Mouse (Mus musculus) myocyte (in vitro differentiated cells): ENCODE measurements around the gene Pdk2. TPM values are rescaled to one million over a fixed set of nuclear protein-coding genes. Genes with fewer than 3 reads are reported as not detected.

ENCODE experiments used
- H3K27me3 ChIP-seq: one replicate; pipeline ENCODE4 v1.6.1; 2011; ENCODE audit not compliant: control insufficient read depth, insufficient read depth, insufficient read length
- H3K36me3 ChIP-seq: one replicate; pipeline ENCODE4 v1.6.1; 2011; ENCODE audit not compliant: control insufficient read depth, insufficient read depth
- H3K4me2 ChIP-seq: one replicate; pipeline ENCODE4 v1.6.1; 2011; ENCODE audit warnings: low read depth, control low read depth
- H3K4me3 ChIP-seq: one replicate; pipeline ENCODE4 v1.5.1; 2011; ENCODE audit warnings: mild to moderate bottlenecking, control low read depth, moderate library complexity
- H3K79me2 ChIP-seq: one replicate; pipeline ENCODE4 v1.6.1; 2011; ENCODE audit not compliant: control insufficient read depth, insufficient read depth
- H3ac ChIP-seq: one replicate; pipeline ENCODE4 v1.6.1; 2011; ENCODE audit not compliant: control insufficient read depth, insufficient read length
- CEBPB ChIP-seq: IDR thresholded peaks from 2 replicates; pipeline ENCODE4 v1.6.1; 2011; ENCODE audit warnings: mild to moderate bottlenecking, moderate library complexity; ENCODE audit not compliant: poor library complexity, insufficient read depth, severe bottlenecking
- E2F4 ChIP-seq: IDR thresholded peaks from one replicate; pipeline ENCODE4 v1.6.1; 2011; ENCODE audit warnings: mild to moderate bottlenecking, control low read depth, moderate library complexity; ENCODE audit not compliant: insufficient read depth
- MAX ChIP-seq: IDR thresholded peaks from one replicate; pipeline ENCODE4 v1.6.1; 2011; ENCODE audit warnings: low read depth, mild to moderate bottlenecking, control low read depth
- MYOD1 ChIP-seq, 3 experiments: IDR thresholded peaks; one replicate each; pipeline ENCODE4 v1.6.1; 2011; ENCODE audit warnings: control low read depth in 2 of 3, low read depth in 2 of 3, mild to moderate bottlenecking in 2 of 3, moderate library complexity in 1 of 3; ENCODE audit not compliant: insufficient read length in 2 of 3, control insufficient read depth in 1 of 3
- MYOG ChIP-seq, 3 experiments: IDR thresholded peaks; one replicate each; pipeline ENCODE4 v1.6.1; 2011; ENCODE audit warnings: control low read depth in 2 of 3, low read depth in 2 of 3, mild to moderate bottlenecking in 2 of 3; ENCODE audit not compliant: insufficient read length in 2 of 3, control insufficient read depth in 1 of 3, insufficient read depth in 1 of 3
- POLR2A ChIP-seq: IDR thresholded peaks from one replicate; pipeline ENCODE4 v1.6.1; 2011; ENCODE audit warnings: low read depth, mild to moderate bottlenecking, control low read depth, moderate library complexity; ENCODE audit not compliant: insufficient read length
- POLR2AphosphoS2 ChIP-seq: IDR thresholded peaks from one replicate; pipeline ENCODE4 v1.6.1; 2011; ENCODE audit warnings: low read depth, control low read depth; ENCODE audit not compliant: insufficient read length
- REST ChIP-seq: IDR thresholded peaks from one replicate; pipeline ENCODE4 v1.6.1; 2011; ENCODE audit warnings: mild to moderate bottlenecking, control low read depth, moderate library complexity; ENCODE audit not compliant: insufficient read depth, insufficient read length
- SRF ChIP-seq: IDR thresholded peaks from one replicate; pipeline ENCODE4 v1.6.1; 2011; ENCODE audit warnings: low read depth; ENCODE audit not compliant: control insufficient read depth, insufficient read length
- TCF12 ChIP-seq: IDR thresholded peaks from one replicate; pipeline ENCODE4 v1.6.1; 2011; ENCODE audit warnings: mild to moderate bottlenecking, control low read depth; ENCODE audit not compliant: poor library complexity, insufficient read depth, severe bottlenecking
- TCF3 ChIP-seq: IDR thresholded peaks from one replicate; pipeline ENCODE4 v1.6.1; 2011; ENCODE audit warnings: low read depth, control low read depth; ENCODE audit not compliant: insufficient read length
- USF1 ChIP-seq: IDR thresholded peaks from one replicate; pipeline ENCODE4 v1.6.1; 2011; ENCODE audit warnings: low read depth, mild to moderate bottlenecking, control low read depth, moderate library complexity
- polyA plus RNA-seq: library from polyadenylated mRNA; unstranded; fragments of >200 nt; fragmentation: generic; extraction: Trizol; gene quantifications from one replicate; pipeline ENCODE4 v1.2.1, GENCODE M21; 2012; ENCODE audit warnings: missing spikeins

Pdk2 gene
- polyA plus RNA-seq, 1 experiment, result 33.3 TPM

DNA sequence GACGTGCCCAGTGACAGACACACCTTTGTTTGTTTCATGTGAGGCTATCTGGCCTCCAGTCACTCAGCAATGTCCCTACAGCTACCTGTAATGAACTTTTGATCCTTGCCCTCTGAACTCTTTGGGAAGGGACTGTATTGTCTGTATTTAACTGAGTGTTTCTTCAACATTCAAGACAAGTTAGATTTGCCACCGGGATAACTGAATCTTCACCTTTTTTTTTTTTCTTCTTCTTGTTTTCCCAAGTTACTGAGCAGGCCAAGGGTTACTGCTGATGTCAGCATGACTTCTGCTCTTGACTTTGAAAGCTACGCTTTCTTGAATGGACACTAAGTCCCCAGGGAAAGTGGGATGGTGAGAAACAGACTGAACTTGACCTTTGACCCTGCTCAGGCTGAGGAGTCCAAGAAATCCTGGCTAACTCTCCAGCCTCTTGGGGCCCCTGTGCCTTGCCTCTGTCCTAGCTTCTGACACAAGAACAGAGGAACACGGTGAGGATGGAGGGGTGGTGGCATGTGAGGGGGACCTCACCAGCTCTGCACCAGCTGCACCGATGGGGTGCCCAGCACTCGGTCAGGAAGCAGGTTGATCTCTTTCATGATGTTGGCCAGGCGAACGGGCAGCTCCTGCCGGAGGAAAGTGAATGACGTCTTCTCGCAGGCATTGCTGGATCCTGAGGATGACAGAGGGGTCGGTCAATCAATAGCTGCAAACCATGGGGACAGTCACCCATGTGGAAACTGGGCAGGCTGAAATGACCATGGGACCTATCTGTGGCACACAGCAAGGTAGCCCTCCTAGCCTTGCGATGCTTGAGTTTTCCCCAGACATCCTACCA lies 2.1 kb downstream of the Pdk2 start:
- Histone ChIP-seq H3K36me3 (no peaks in the 10 kb centered on the region), H3K4me3 (no peak overlapping the region), H3K79me2 (no peaks in the 10 kb centered on the region), H3ac (no peak overlapping the region), H3K27me3 (no peaks in the 10 kb centered on the region), H3K4me2 (no peak overlapping the region)
- TF ChIP-seq POLR2AphosphoS2, result no peak
- TF ChIP-seq E2F4, result no peak
- TF ChIP-seq TCF12, result no peak
- TF ChIP-seq SRF, result no peak
- no peak for TF ChIP-seq POLR2A
- TF ChIP-seq USF1, result no peak
- TF ChIP-seq REST, result no peak
- no peak for TF ChIP-seq MYOG (IDR thresholded peaks at IDR 0.05; ENCODE audit: control insufficient read depth in 1 of 3, insufficient read depth in 1 of 3, insufficient read length in 2 of 3, low read depth in 2 of 3)

DNA sequence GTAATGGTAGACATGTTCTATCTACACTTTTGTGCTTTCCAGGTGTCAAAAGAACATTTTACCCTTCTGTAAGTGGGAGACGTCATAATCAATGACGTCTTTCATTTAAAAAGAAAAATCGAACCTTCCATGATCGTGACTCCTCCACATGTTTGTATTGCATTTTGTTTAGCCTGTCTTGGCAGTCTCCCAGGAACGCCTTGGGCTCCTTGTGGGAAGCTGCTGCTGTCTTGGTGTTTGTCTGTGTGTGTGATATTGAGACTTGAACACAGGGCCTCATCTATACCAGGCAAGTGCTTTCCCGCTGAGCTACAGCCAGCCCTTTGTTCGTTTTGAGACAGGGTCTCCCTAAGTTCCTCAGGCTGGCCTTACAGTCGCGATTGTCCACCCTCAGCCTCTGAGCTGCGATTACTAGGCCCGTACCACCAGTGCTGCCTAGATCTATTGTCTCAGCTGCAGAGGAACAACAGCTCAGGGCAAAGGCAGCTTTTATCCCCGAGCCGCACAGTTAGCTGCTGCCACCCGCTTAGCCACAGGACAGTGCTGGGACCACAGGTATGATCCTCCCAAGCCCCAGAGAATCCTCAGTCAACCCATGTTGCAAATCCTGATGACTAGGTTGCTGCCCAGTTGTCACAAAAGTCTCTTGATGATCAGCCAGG lies 2.9 kb downstream of the Pdk2 start:
- no peak overlapping the region for H3K4me3 ChIP-seq
- TF ChIP-seq E2F4, result no peak
- no peak for TF ChIP-seq REST
- H3K27me3 ChIP-seq, result no peaks in the 10 kb centered on the region
- no peaks in the 10 kb centered on the region for H3K79me2 ChIP-seq
- no peaks in the 10 kb centered on the region for H3K36me3 ChIP-seq
- no peak overlapping the region for H3ac ChIP-seq
- H3K4me2 ChIP-seq, result no peak overlapping the region

DNA sequence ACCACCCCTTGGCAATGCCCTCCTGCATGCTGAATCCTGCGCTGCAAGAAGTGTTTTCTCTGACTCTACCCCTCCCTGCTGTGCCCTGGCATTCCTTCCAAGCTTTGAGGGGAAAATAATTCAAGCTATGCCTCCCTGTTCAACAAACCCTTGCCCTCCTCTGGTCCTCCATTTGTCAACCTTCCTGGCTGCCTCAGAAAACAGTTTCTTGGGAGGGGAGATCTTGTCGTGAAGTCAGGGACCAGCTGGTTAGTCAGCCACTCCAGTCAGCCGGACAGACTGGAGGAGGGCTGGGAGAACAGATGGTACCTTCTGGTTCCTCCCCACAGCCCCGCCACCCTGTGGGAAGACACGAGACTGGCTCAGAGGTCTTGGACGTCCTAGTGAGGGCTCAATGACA lies 3.8 kb downstream of the Pdk2 start:
- Histone ChIP-seq H3K36me3 (no peaks in the 10 kb centered on the region), H3K27me3 (no peaks in the 10 kb centered on the region), H3K4me2 (no peak overlapping the region), H3K4me3 (no peak overlapping the region), H3K79me2 (no peaks in the 10 kb centered on the region), H3ac (no peak overlapping the region)
- peak in 1 of 3 experiments; percentile 28 for TF ChIP-seq MYOG (IDR thresholded peaks at IDR 0.05; ENCODE audit: control insufficient read depth in 1 of 3, insufficient read depth in 1 of 3, insufficient read length in 2 of 3, low read depth in 2 of 3)
- TF ChIP-seq MYOD1 (IDR thresholded peaks at IDR 0.05; ENCODE audit: control insufficient read depth in 1 of 3, insufficient read length in 2 of 3, low read depth in 2 of 3), result peak in 1 of 3 experiments; percentile 5
- no peak for TF ChIP-seq E2F4
- TF ChIP-seq TCF3, result no peak

DNA sequence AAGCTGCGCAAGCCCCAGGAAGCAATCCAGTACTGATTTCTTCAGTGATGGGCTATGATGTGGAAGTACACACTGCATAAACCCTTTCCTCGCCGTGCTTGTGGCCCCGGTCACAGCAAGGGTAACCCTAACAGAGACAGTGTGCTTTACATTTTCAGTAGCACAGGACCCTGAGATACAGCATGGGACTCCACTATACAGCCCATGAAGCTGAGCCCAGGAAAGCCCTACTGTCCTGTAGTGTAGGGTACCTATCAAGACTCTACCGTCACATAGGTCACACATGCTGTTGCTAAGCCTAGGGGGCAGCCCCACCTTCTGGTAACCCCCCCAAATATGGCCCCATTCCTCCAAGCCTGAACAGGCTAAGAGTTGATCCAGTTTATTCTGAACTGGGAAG lies 4.6 kb downstream of the Pdk2 start:
- Histone ChIP-seq H3K4me3 (no peak overlapping the region), H3K79me2 (no peaks in the 10 kb centered on the region), H3K36me3 (no peaks in the 10 kb centered on the region), H3K27me3 (no peaks in the 10 kb centered on the region), H3K4me2 (no peak overlapping the region), H3ac (no peak overlapping the region)
- TF ChIP-seq TCF3 (no peak), CEBPB (no peak), MYOG (IDR thresholded peaks at IDR 0.05; ENCODE audit: control insufficient read depth in 1 of 3, insufficient read depth in 1 of 3, insufficient read length in 2 of 3, low read depth in 2 of 3) (no peak), E2F4 (no peak), USF1 (no peak), MAX (no peak), POLR2AphosphoS2 (no peak), REST (no peak)

DNA sequence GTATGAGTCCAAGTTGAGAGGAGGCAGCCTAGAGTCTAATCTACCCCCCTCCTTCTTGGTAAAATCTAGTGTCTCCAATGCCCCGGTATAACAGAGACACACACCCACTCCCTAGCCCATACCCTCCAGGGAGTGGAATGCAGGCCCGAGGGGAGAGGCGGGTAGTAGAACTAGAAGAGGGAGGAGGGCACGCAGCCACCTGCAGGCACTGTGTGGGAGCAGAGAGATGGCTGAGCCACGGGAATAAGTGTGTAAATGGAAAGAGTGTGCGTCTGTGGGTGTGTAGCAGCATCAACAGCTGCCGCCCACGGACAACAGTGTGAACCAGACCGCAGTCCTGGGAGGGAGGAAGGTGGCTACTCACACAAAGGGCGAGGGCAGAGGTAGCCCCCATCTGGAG lies 6.3 kb downstream of the Pdk2 start:
- TF ChIP-seq E2F4 (no peak), TCF12 (no peak), MAX (no peak), USF1 (no peak), TCF3 (no peak), CEBPB (no peak), SRF (no peak), POLR2AphosphoS2 (no peak), POLR2A (no peak), MYOD1 (IDR thresholded peaks at IDR 0.05; ENCODE audit: control insufficient read depth in 1 of 3, insufficient read length in 2 of 3, low read depth in 2 of 3) (no peak), MYOG (IDR thresholded peaks at IDR 0.05; ENCODE audit: control insufficient read depth in 1 of 3, insufficient read depth in 1 of 3, insufficient read length in 2 of 3, low read depth in 2 of 3) (no peak)
- Histone ChIP-seq H3K79me2 (no peaks in the 10 kb centered on the region), H3K36me3 (no peaks in the 10 kb centered on the region), H3K27me3 (no peaks in the 10 kb centered on the region), H3K4me2 (no peak overlapping the region), H3ac (no peak overlapping the region), H3K4me3 (no peak overlapping the region)
